Mouse (Mus musculus) cerebellum, adult 2 months (tissue): Measurements from ENCODE around the gene Mybpc2. TPM values are rescaled to one million over a fixed set of nuclear protein-coding genes. Genes with fewer than 3 reads are reported as not detected.

Experiments used
- DNase-seq, 2 experiments: peaks; one replicate each; pipeline ENCODE4 v3.0.0; 2021
- H3K27ac ChIP-seq: fragments of 200-500 bp; 2 replicates; pipeline ENCODE4 v1.5.1; 2012; ENCODE audit warnings: low read length, control low read depth, inconsistent platforms; ENCODE audit not compliant: insufficient read depth
- H3K27me3 ChIP-seq: fragments of 200-500 bp; 2 replicates; pipeline ENCODE4 v1.6.1; 2012; ENCODE audit warnings: inconsistent platforms, mild to moderate bottlenecking, low read length, moderate library complexity; ENCODE audit not compliant: control insufficient read depth, insufficient read depth
- H3K4me1 ChIP-seq: fragments of 200-500 bp; 2 replicates; pipeline ENCODE4 v1.6.1; 2011; ENCODE audit warnings: low read length; ENCODE audit not compliant: control insufficient read depth, insufficient read depth
- H3K4me3 ChIP-seq: fragments of 200-500 bp; replicated peaks from 2 replicates; pipeline ENCODE3; 2011; ENCODE audit warnings: mild to moderate bottlenecking, low read depth, low read length, control low read depth; ENCODE audit not compliant: insufficient read depth
- CTCF ChIP-seq: fragments of 200-500 bp; IDR thresholded peaks from 2 replicates; pipeline ENCODE4 v1.5.1; 2011; ENCODE audit warnings: low read depth, mild to moderate bottlenecking, control low read depth, low read length, moderate library complexity, borderline replicate concordance; ENCODE audit not compliant: insufficient read depth
- POLR2A ChIP-seq: fragments of 200-500 bp; IDR thresholded peaks from 2 replicates; pipeline ENCODE4 v1.6.1; 2011; ENCODE audit warnings: low read length, control low read depth, borderline replicate concordance; ENCODE audit not compliant: insufficient read depth
- WGBS: fragments of 180-500 bp; shearing (Covaris S2); methylation state at CpG from one replicate; pipeline ENCODE4 v1.1.7; 2018; 5-methylcytosine and 5-hydroxymethylcytosine counted together
- polyA plus RNA-seq: library from polyadenylated mRNA; depleted of rRNA; stranded (reverse); fragments of >200 nt; gene quantifications from 2 replicates; pipeline ENCODE4 v1.2.3, GENCODE M21; 2012

The Mybpc2 gene
- polyA plus RNA-seq, 1 experiment: 0.18 TPM

- WGBS: 93% methylated on average over 14 of the region's 14 CpGs
- TF ChIP-seq POLR2A: no peak
- TF ChIP-seq CTCF: no peak
- no peak overlapping the region for H3K27ac ChIP-seq
- H3K4me3 ChIP-seq: no peak overlapping the region
- H3K27me3 ChIP-seq: no peaks in the 10 kb centered on the region
- no peaks in the 10 kb centered on the region for H3K4me1 ChIP-seq
- no peak for DNase-seq
Observed at GRCm38 (mm10) chr7:44526414-44527154, 2.1 kb upstream of the Mybpc2 start.

GRCm38 (mm10) chr7:44525126-44525832 is 823 bp upstream of the Mybpc2 start:
- H3K4me1 ChIP-seq: no peaks in the 10 kb centered on the region
- TF ChIP-seq POLR2A: no peak
- TF ChIP-seq CTCF: no peak
- 12% methylated on average over 22 of the region's 22 CpGs for WGBS
- DNase-seq: peak; percentile 74 to 77
- no peaks in the 10 kb centered on the region for H3K27me3 ChIP-seq
- no peak overlapping the region for H3K4me3 ChIP-seq
- H3K27ac ChIP-seq: no peak overlapping the region

- H3K4me1 ChIP-seq: no peaks in the 10 kb centered on the region
- H3K4me3 ChIP-seq: no peak overlapping the region
- H3K27ac ChIP-seq: no peak overlapping the region
- 93% methylated on average over 2 of the region's 2 CpGs for WGBS
- no peak for TF ChIP-seq CTCF
- no peak for TF ChIP-seq POLR2A
- DNase-seq: no peak
- no peaks in the 10 kb centered on the region for H3K27me3 ChIP-seq
Observed at GRCm38 (mm10) chr7:44523056-44523455, 1.4 kb downstream of the Mybpc2 start.

- WGBS: 3% methylated on average over 20 of the region's 20 CpGs
- Histone ChIP-seq H3K4me1 (no peaks in the 10 kb centered on the region), H3K4me3 (peak overlapping the region; percentile 16), H3K27me3 (no peaks in the 10 kb centered on the region), H3K27ac (no peak overlapping the region)
- peak; percentile 62 to 74 for DNase-seq
- TF ChIP-seq CTCF (peak; percentile 75), POLR2A (no peak)
Observed at GRCm38 (mm10) chr7:44521710-44522109, 2.7 kb downstream of the Mybpc2 start.

GRCm38 (mm10) chr7:44520990-44521389 is 3.5 kb downstream of the Mybpc2 start:
- H3K4me3 ChIP-seq: no peak overlapping the region
- TF ChIP-seq CTCF: no peak
- no peak for TF ChIP-seq POLR2A
- no peak overlapping the region for H3K27ac ChIP-seq
- DNase-seq: no peak
- no peaks in the 10 kb centered on the region for H3K4me1 ChIP-seq
- H3K27me3 ChIP-seq: no peaks in the 10 kb centered on the region
- 67% methylated on average over 3 of the region's 3 CpGs for WGBS

GRCm38 (mm10) chr7:44519240-44519913 is 5.1 kb downstream of the Mybpc2 start:
- 69% methylated on average over 9 of the region's 9 CpGs for WGBS
- DNase-seq: no peak
- Histone ChIP-seq H3K4me1 (no peaks in the 10 kb centered on the region), H3K27me3 (no peaks in the 10 kb centered on the region), H3K4me3 (no peak overlapping the region), H3K27ac (no peak overlapping the region)
- TF ChIP-seq CTCF (peak; percentile 18; the same call in 1 of the 2 replicates), POLR2A (no peak)

GRCm38 (mm10) chr7:44507491-44507890 is 17.0 kb downstream of the Mybpc2 start:
- DNase-seq: no peak
- Histone ChIP-seq H3K27ac (no peak overlapping the region), H3K27me3 (no peaks in the 10 kb centered on the region), H3K4me1 (no peaks in the 10 kb centered on the region), H3K4me3 (no peak overlapping the region)
- TF ChIP-seq POLR2A (no peak), CTCF (no peak)
